Mouse (Mus musculus): Measurements from ENCODE around the gene Nol9. TPM values are rescaled to one million over a fixed set of nuclear protein-coding genes. Genes with fewer than 3 reads are reported as not detected.

The Nol9 gene
- total and polyA plus RNA-seq, 2 experiments from 2014 or later: 20.1 to 31.8 TPM

- H3K27ac ChIP-seq (ENCODE audit: low read depth, low read length): peak within 1 kb of the TSS; percentile 86
- peak; percentile 9; the same call in 1 of the 2 replicates for TF ChIP-seq CTCF (IDR thresholded peaks at IDR 0.05; ENCODE audit: low read depth)
- 1% methylated on average over 91 of the region's 94 CpGs for WGBS
Measured at GRCm38 (mm10) chr4:151996173-151996950, 42.8 kb upstream of the Nol9 start, which contains the start of gene Phf13. Phf13 (minus strand) TSS chr4:151996258.

GRCm38 (mm10) chr4:151996951-151997222, 42.2 kb upstream of the Nol9 start:
- H3K9ac ChIP-seq: peak overlapping the region; percentile 70
- ATAC-seq (no peak), DNase-seq (no peak)
- 3% methylated on average over 13 of the region's 13 CpGs for WGBS
- peak overlapping the region; percentile 95 for H3K4me3 ChIP-seq (ENCODE audit: low read depth, low read length)
- peak overlapping the region; percentile 86 for H3K27ac ChIP-seq (ENCODE audit: low read depth, low read length)
- H3K4me1 ChIP-seq (ENCODE audit: insufficient read depth): no peaks in the 10 kb centered on the region
- no peaks in the 10 kb centered on the region for H3K9me3 ChIP-seq (ENCODE audit: low read length)
- peaks cover 7% of the 10 kb centered on the region for H3K36me3 ChIP-seq (ENCODE audit: insufficient read depth)
- H3K27me3 ChIP-seq (ENCODE audit: insufficient read depth, low read length): no peaks in the 10 kb centered on the region
- TF ChIP-seq CTCF (IDR thresholded peaks at IDR 0.05; ENCODE audit: low read depth): no peak
- peak overlapping the region; percentile 86 for H3K4me2 ChIP-seq (ENCODE audit: low read depth)

More at GRCm38 (mm10) chr4:151996173-151996950, 42.8 kb upstream of the Nol9 start, which contains the start of gene Phf13:
- peak within 1 kb of the TSS; percentile 95 for H3K4me3 ChIP-seq (ENCODE audit: low read depth, low read length)
- ATAC-seq (peak; percentile 99), DNase-seq (peak; percentile 99)
- no peaks in the 10 kb centered on the region for H3K4me1 ChIP-seq (ENCODE audit: insufficient read depth)
- H3K9ac ChIP-seq: peak within 1 kb of the TSS; percentile 77
- H3K36me3 ChIP-seq (ENCODE audit: insufficient read depth): peaks cover 12% of the 10 kb centered on the region
- H3K9me3 ChIP-seq (ENCODE audit: low read length): no peaks in the 10 kb centered on the region
- H3K27me3 ChIP-seq (ENCODE audit: insufficient read depth, low read length): no peaks in the 10 kb centered on the region
- H3K4me2 ChIP-seq (ENCODE audit: low read depth): peak within 1 kb of the TSS; percentile 86

GRCm38 (mm10) chr4:151997701-151998100, 41.4 kb upstream of the Nol9 start:
- ATAC-seq: no peak
- H3K4me1 ChIP-seq (ENCODE audit: insufficient read depth): no peaks in the 10 kb centered on the region
- no peak for TF ChIP-seq CTCF (IDR thresholded peaks at IDR 0.05; ENCODE audit: low read depth)
- H3K27ac ChIP-seq (ENCODE audit: low read depth, low read length): no peak overlapping the region
- no peaks in the 10 kb centered on the region for H3K36me3 ChIP-seq (ENCODE audit: insufficient read depth)
- no peaks in the 10 kb centered on the region for H3K27me3 ChIP-seq (ENCODE audit: insufficient read depth, low read length)
- WGBS: 74% methylated on average over 3 of the region's 3 CpGs
- H3K9ac ChIP-seq: no peak overlapping the region
- 0 out of 2 replicates have a peak overlapping the region, but pooled peaks have one; percentile 86 for H3K4me2 ChIP-seq (ENCODE audit: low read depth)
- H3K4me3 ChIP-seq (ENCODE audit: low read depth, low read length): no peak overlapping the region
- no peak for DNase-seq
- no peaks in the 10 kb centered on the region for H3K9me3 ChIP-seq (ENCODE audit: low read length)

GRCm38 (mm10) chr4:151999481-151999880, 39.6 kb upstream of the Nol9 start:
- Histone ChIP-seq H3K9me3 (ENCODE audit: low read length) (no peaks in the 10 kb centered on the region), H3K9ac (no peak overlapping the region), H3K4me3 (ENCODE audit: low read depth, low read length) (no peak overlapping the region), H3K36me3 (ENCODE audit: insufficient read depth) (no peaks in the 10 kb centered on the region), H3K27me3 (ENCODE audit: insufficient read depth, low read length) (no peaks in the 10 kb centered on the region), H3K4me1 (ENCODE audit: insufficient read depth) (no peaks in the 10 kb centered on the region), H3K27ac (ENCODE audit: low read depth, low read length) (no peak overlapping the region), H3K4me2 (ENCODE audit: low read depth) (no peak overlapping the region)
- no peak for ATAC-seq
- no peak for DNase-seq
- WGBS: 61% methylated on average over 3 of the region's 3 CpGs
- no peak for TF ChIP-seq CTCF (IDR thresholded peaks at IDR 0.05; ENCODE audit: low read depth)

GRCm38 (mm10) chr4:152000906-152001305, 38.2 kb upstream of the Nol9 start:
- DNase-seq (no peak), ATAC-seq (no peak)
- H3K4me2 ChIP-seq (ENCODE audit: low read depth): no peak overlapping the region
- no peaks in the 10 kb centered on the region for H3K9me3 ChIP-seq (ENCODE audit: low read length)
- no peak overlapping the region for H3K9ac ChIP-seq
- no peak overlapping the region for H3K27ac ChIP-seq (ENCODE audit: low read depth, low read length)
- WGBS: 55% methylated on average over 4 of the region's 4 CpGs
- no peaks in the 10 kb centered on the region for H3K4me1 ChIP-seq (ENCODE audit: insufficient read depth)
- H3K27me3 ChIP-seq (ENCODE audit: insufficient read depth, low read length): no peaks in the 10 kb centered on the region
- no peaks in the 10 kb centered on the region for H3K36me3 ChIP-seq (ENCODE audit: insufficient read depth)
- TF ChIP-seq CTCF (IDR thresholded peaks at IDR 0.05; ENCODE audit: low read depth): no peak
- H3K4me3 ChIP-seq (ENCODE audit: low read depth, low read length): no peak overlapping the region

- Histone ChIP-seq H3K9me3 (ENCODE audit: low read length) (no peaks in the 10 kb centered on the region), H3K27me3 (ENCODE audit: insufficient read depth, low read length) (peaks cover 2% of the 10 kb centered on the region), H3K4me1 (ENCODE audit: insufficient read depth) (no peaks in the 10 kb centered on the region), H3K4me3 (ENCODE audit: low read depth, low read length) (no peak overlapping the region), H3K4me2 (ENCODE audit: low read depth) (no peak overlapping the region), H3K36me3 (ENCODE audit: insufficient read depth) (no peaks in the 10 kb centered on the region), H3K9ac (no peak overlapping the region), H3K27ac (ENCODE audit: low read depth, low read length) (no peak overlapping the region)
- WGBS: 70% methylated on average over 4 of the region's 4 CpGs
- no peak for DNase-seq
- no peak for ATAC-seq
- TF ChIP-seq CTCF (IDR thresholded peaks at IDR 0.05; ENCODE audit: low read depth): no peak
Measured at GRCm38 (mm10) chr4:152001335-152001734, 37.8 kb upstream of the Nol9 start.

GRCm38 (mm10) chr4:152002063-152002462, 37.1 kb upstream of the Nol9 start:
- no peak for DNase-seq
- H3K27ac ChIP-seq (ENCODE audit: low read depth, low read length): no peak overlapping the region
- 93% methylated on average over 3 of the region's 3 CpGs for WGBS
- H3K4me1 ChIP-seq (ENCODE audit: insufficient read depth): no peaks in the 10 kb centered on the region
- H3K4me3 ChIP-seq (ENCODE audit: low read depth, low read length): no peak overlapping the region
- no peak overlapping the region for H3K9ac ChIP-seq
- ATAC-seq: no peak
- no peaks in the 10 kb centered on the region for H3K9me3 ChIP-seq (ENCODE audit: low read length)
- no peak overlapping the region for H3K4me2 ChIP-seq (ENCODE audit: low read depth)
- H3K27me3 ChIP-seq (ENCODE audit: insufficient read depth, low read length): peaks cover 7% of the 10 kb centered on the region
- no peaks in the 10 kb centered on the region for H3K36me3 ChIP-seq (ENCODE audit: insufficient read depth)
- TF ChIP-seq CTCF (IDR thresholded peaks at IDR 0.05; ENCODE audit: low read depth): no peak
